Mouse (Mus musculus): ENCODE measurements around the gene Mcm2. TPM values are rescaled to one million over a fixed set of nuclear protein-coding genes. Genes with fewer than 3 reads are reported as not detected.

The Mcm2 gene
- polyA plus RNA-seq, 1 experiment from 2014 or later = 139 TPM

DNA sequence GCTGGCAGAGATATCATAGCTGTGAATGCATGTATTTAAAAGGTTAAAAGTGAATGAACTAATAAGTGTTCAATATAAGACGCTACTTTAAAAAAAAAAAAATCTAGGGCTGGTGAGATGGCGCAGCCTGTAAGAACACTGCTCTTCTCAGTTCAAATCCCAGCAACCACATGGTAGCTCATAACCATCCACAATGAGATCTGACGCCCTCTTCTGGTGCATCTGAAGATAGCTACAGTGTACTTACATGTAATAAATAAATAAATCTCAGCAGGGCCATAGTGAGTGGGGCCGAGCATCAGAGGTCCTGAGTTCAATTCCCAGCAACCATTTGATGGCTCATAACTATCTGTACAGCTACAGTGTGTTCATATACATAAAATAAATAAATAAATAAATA is 19.1 kb downstream of the Mcm2 start:
- Histone ChIP-seq H3K27me3 (replicated peaks; ENCODE audit: control insufficient read depth, insufficient read depth, low read length) (0 out of 2 replicates have a peak, but pooled peaks cover 3% of the 10 kb centered on the region), H3K4me3 (ENCODE audit: low read depth, low read length) (no peak overlapping the region), H3K27ac (ENCODE audit: low read depth) (no peak overlapping the region), H3K36me3 (ENCODE audit: control insufficient read depth, insufficient read depth, low read length) (peaks cover 33% of the 10 kb centered on the region), H3K4me2 (ENCODE audit: low read length) (no peak overlapping the region), H3K4me1 (replicated peaks; ENCODE audit: control insufficient read depth, insufficient read depth, low read length) (0 out of 2 replicates have a peak, but pooled peaks cover 2% of the 10 kb centered on the region), H3K9ac (ENCODE audit: low read length) (no peak overlapping the region), H3K9me3 (ENCODE audit: control insufficient read depth, low read length) (no peaks in the 10 kb centered on the region)
- ATAC-seq (replicated peaks; ENCODE audit: low FRiP score, low TSS enrichment, low read depth) (no peak), DNase-seq (ENCODE audit: low spot score) (no peak)
- 64% methylated on average over 4 of the region's 4 CpGs for WGBS

GRCm38 (mm10) chr6:88874868-88875508 is 23.6 kb downstream of the Mcm2 start, which contains the start of gene Podxl2:
TSS of gene Podxl2 (minus strand) at chr6:88875044.
- Histone ChIP-seq H3K4me3 (ENCODE audit: low read depth, low read length) (peak within 1 kb of the TSS; percentile 72), H3K9ac (ENCODE audit: low read length) (peak within 1 kb of the TSS; percentile 74), H3K27me3 (replicated peaks; ENCODE audit: control insufficient read depth, insufficient read depth, low read length) (0 out of 2 replicates have a peak, but pooled peaks cover 7% of the 10 kb centered on the region), H3K4me1 (replicated peaks; ENCODE audit: control insufficient read depth, insufficient read depth, low read length) (peaks cover 16% of the 10 kb centered on the region), H3K36me3 (ENCODE audit: control insufficient read depth, insufficient read depth, low read length) (no peaks in the 10 kb centered on the region), H3K9me3 (ENCODE audit: control insufficient read depth, low read length) (no peaks in the 10 kb centered on the region), H3K4me2 (ENCODE audit: low read length) (peak within 1 kb of the TSS; percentile 96), H3K27ac (ENCODE audit: low read depth) (peak within 1 kb of the TSS; percentile 33; the same call in 1 of the 2 replicates)
- DNase-seq (ENCODE audit: low spot score) = peak; percentile 86
- ATAC-seq (replicated peaks; ENCODE audit: low FRiP score, low TSS enrichment, low read depth) = peak; percentile 75
- 6% methylated on average over 44 of the region's 63 CpGs for WGBS

GRCm38 (mm10) chr6:88873965-88874867 is 24.4 kb downstream of the Mcm2 start:
- H3K4me1 ChIP-seq (replicated peaks; ENCODE audit: control insufficient read depth, insufficient read depth, low read length) = peaks cover 16% of the 10 kb centered on the region
- H3K36me3 ChIP-seq (ENCODE audit: control insufficient read depth, insufficient read depth, low read length) = no peaks in the 10 kb centered on the region
- 0 out of 2 replicates have a peak, but pooled peaks cover 7% of the 10 kb centered on the region for H3K27me3 ChIP-seq (replicated peaks; ENCODE audit: control insufficient read depth, insufficient read depth, low read length)
- WGBS = 2% methylated on average over 74 of the region's 74 CpGs
- peak overlapping the region; percentile 96 for H3K4me2 ChIP-seq (ENCODE audit: low read length)
- peak; percentile 75 for DNase-seq (ENCODE audit: low spot score)
- peak overlapping the region; percentile 74 for H3K9ac ChIP-seq (ENCODE audit: low read length)
- H3K4me3 ChIP-seq (ENCODE audit: low read depth, low read length) = peak overlapping the region; percentile 72
- peak overlapping the region; percentile 33; the same call in 1 of the 2 replicates for H3K27ac ChIP-seq (ENCODE audit: low read depth)
- peak; percentile 56 for ATAC-seq (replicated peaks; ENCODE audit: low FRiP score, low TSS enrichment, low read depth)
- no peaks in the 10 kb centered on the region for H3K9me3 ChIP-seq (ENCODE audit: control insufficient read depth, low read length)

- peak overlapping the region; percentile 96; the same call in 1 of the 2 replicates for H3K4me2 ChIP-seq (ENCODE audit: low read length)
- WGBS = 42% methylated on average over 5 of the region's 7 CpGs
- 0 out of 2 replicates have a peak, but pooled peaks cover 7% of the 10 kb centered on the region for H3K27me3 ChIP-seq (replicated peaks; ENCODE audit: control insufficient read depth, insufficient read depth, low read length)
- H3K4me1 ChIP-seq (replicated peaks; ENCODE audit: control insufficient read depth, insufficient read depth, low read length) = peaks cover 16% of the 10 kb centered on the region
- H3K9me3 ChIP-seq (ENCODE audit: control insufficient read depth, low read length) = no peaks in the 10 kb centered on the region
- H3K4me3 ChIP-seq (ENCODE audit: low read depth, low read length) = 0 out of 2 replicates have a peak overlapping the region, but pooled peaks have one; percentile 11
- DNase-seq (ENCODE audit: low spot score) = no peak
- no peak overlapping the region for H3K9ac ChIP-seq (ENCODE audit: low read length)
- H3K27ac ChIP-seq (ENCODE audit: low read depth) = no peak overlapping the region
- ATAC-seq (replicated peaks; ENCODE audit: low FRiP score, low TSS enrichment, low read depth) = no peak
- H3K36me3 ChIP-seq (ENCODE audit: control insufficient read depth, insufficient read depth, low read length) = no peaks in the 10 kb centered on the region
Observed at GRCm38 (mm10) chr6:88872811-88873210, 25.8 kb downstream of the Mcm2 start.

GRCm38 (mm10) chr6:88871546-88871945 is 27.0 kb downstream of the Mcm2 start:
- no peak overlapping the region for H3K4me3 ChIP-seq (ENCODE audit: low read depth, low read length)
- peak; percentile 62 for DNase-seq (ENCODE audit: low spot score)
- H3K27me3 ChIP-seq (replicated peaks; ENCODE audit: control insufficient read depth, insufficient read depth, low read length) = 0 out of 2 replicates have a peak, but pooled peaks cover 7% of the 10 kb centered on the region
- no peak overlapping the region for H3K9ac ChIP-seq (ENCODE audit: low read length)
- ATAC-seq (replicated peaks; ENCODE audit: low FRiP score, low TSS enrichment, low read depth) = no peak
- H3K36me3 ChIP-seq (ENCODE audit: control insufficient read depth, insufficient read depth, low read length) = no peaks in the 10 kb centered on the region
- no peaks in the 10 kb centered on the region for H3K9me3 ChIP-seq (ENCODE audit: control insufficient read depth, low read length)
- WGBS = 26% methylated on average over 8 of the region's 8 CpGs
- peak overlapping the region; percentile 47; the same call in 1 of the 2 replicates for H3K27ac ChIP-seq (ENCODE audit: low read depth)
- H3K4me2 ChIP-seq (ENCODE audit: low read length) = peak overlapping the region; percentile 28
- peaks cover 16% of the 10 kb centered on the region for H3K4me1 ChIP-seq (replicated peaks; ENCODE audit: control insufficient read depth, insufficient read depth, low read length)

DNA sequence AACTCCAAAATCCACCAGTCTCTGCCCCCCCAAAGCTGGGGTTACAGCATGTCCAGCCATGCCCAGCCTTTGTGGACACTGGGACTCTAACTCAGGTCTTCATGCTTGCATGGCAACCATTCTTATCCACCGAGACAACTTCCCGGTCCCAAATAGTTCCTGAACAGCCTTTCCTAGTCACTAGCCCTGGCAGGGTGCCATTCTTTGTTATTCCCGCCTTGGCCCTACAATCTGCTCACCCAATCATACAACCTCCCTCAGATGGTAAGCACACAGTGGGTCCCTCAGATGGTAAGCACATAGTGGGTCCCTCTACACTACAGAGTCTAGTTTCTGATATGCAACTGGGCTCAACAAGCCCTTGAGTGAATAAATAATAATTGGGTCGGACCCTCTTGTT is 28.0 kb downstream of the Mcm2 start:
- peak overlapping the region; percentile 47; the same call in 1 of the 2 replicates for H3K27ac ChIP-seq (ENCODE audit: low read depth)
- WGBS = 65% methylated on average over 4 of the region's 4 CpGs

GRCm38 (mm10) chr6:88869459-88869858 is 29.1 kb downstream of the Mcm2 start:
- 0 out of 2 replicates have a peak, but pooled peaks cover 3% of the 10 kb centered on the region for H3K27me3 ChIP-seq (replicated peaks; ENCODE audit: control insufficient read depth, insufficient read depth, low read length)
- no peak overlapping the region for H3K27ac ChIP-seq (ENCODE audit: low read depth)
- ATAC-seq (replicated peaks; ENCODE audit: low FRiP score, low TSS enrichment, low read depth) (no peak), DNase-seq (ENCODE audit: low spot score) (no peak)
- no peak overlapping the region for H3K4me2 ChIP-seq (ENCODE audit: low read length)
- H3K4me3 ChIP-seq (ENCODE audit: low read depth, low read length) = no peak overlapping the region
- 88% methylated on average over 7 of the region's 7 CpGs for WGBS
- no peaks in the 10 kb centered on the region for H3K9me3 ChIP-seq (ENCODE audit: control insufficient read depth, low read length)
- no peak overlapping the region for H3K9ac ChIP-seq (ENCODE audit: low read length)
- peaks cover 14% of the 10 kb centered on the region for H3K4me1 ChIP-seq (replicated peaks; ENCODE audit: control insufficient read depth, insufficient read depth, low read length)
- H3K36me3 ChIP-seq (ENCODE audit: control insufficient read depth, insufficient read depth, low read length) = peaks cover 5% of the 10 kb centered on the region; the same call in 1 of the 2 replicates

More for the DNA sequence above, 28.0 kb downstream of the Mcm2 start:
- Histone ChIP-seq H3K4me3 (ENCODE audit: low read depth, low read length) (no peak overlapping the region), H3K27me3 (replicated peaks; ENCODE audit: control insufficient read depth, insufficient read depth, low read length) (0 out of 2 replicates have a peak, but pooled peaks cover 6% of the 10 kb centered on the region), H3K9ac (ENCODE audit: low read length) (no peak overlapping the region), H3K36me3 (ENCODE audit: control insufficient read depth, insufficient read depth, low read length) (no peaks in the 10 kb centered on the region), H3K4me2 (ENCODE audit: low read length) (no peak overlapping the region), H3K9me3 (ENCODE audit: control insufficient read depth, low read length) (no peaks in the 10 kb centered on the region), H3K4me1 (replicated peaks; ENCODE audit: control insufficient read depth, insufficient read depth, low read length) (peaks cover 16% of the 10 kb centered on the region)
- DNase-seq (ENCODE audit: low spot score) (no peak), ATAC-seq (replicated peaks; ENCODE audit: low FRiP score, low TSS enrichment, low read depth) (no peak)

DNA sequence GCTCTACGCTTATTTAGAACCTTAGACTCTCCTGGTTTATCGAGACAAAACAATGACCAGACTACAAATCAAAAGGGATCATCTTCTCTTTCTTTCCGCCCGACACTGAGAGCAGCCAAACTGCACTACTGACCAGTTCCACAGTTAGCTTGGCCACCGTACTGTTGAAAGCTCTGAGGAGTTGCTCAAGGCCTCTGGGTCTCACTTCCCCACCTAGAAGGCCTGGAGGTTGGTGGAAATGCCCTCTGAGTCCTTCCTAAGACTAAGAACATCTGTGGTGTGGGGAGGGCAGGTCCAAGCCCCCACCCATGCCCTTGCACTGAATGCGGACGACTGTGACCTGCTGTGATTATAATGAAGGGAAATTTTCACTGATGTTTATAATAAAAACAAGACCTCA is 32.9 kb downstream of the Mcm2 start:
- Histone ChIP-seq H3K9me3 (ENCODE audit: control insufficient read depth, low read length) (no peaks in the 10 kb centered on the region), H3K9ac (ENCODE audit: low read length) (no peak overlapping the region), H3K27me3 (replicated peaks; ENCODE audit: control insufficient read depth, insufficient read depth, low read length) (no peaks in the 10 kb centered on the region), H3K4me1 (replicated peaks; ENCODE audit: control insufficient read depth, insufficient read depth, low read length) (no peaks in the 10 kb centered on the region), H3K27ac (ENCODE audit: low read depth) (no peak overlapping the region), H3K4me2 (ENCODE audit: low read length) (no peak overlapping the region), H3K4me3 (ENCODE audit: low read depth, low read length) (no peak overlapping the region), H3K36me3 (ENCODE audit: control insufficient read depth, insufficient read depth, low read length) (peaks cover 29% of the 10 kb centered on the region)
- no peak for DNase-seq (ENCODE audit: low spot score)
- WGBS = 79% methylated on average over 7 of the region's 7 CpGs
- no peak for ATAC-seq (replicated peaks; ENCODE audit: low FRiP score, low TSS enrichment, low read depth)

Data from intestine, embryonic 14.5 days (tissue).